Mouse (Mus musculus): ENCODE data around the gene Pxk.

Gene Pxk

GRCm38 (mm10) chr14:8145594-8146558, 47.9 kb downstream of the Pxk start:
- no peak for DNase-seq (ENCODE audit: inconsistent age in 2 of 2, low spot score in 1 of 2)

- DNase-seq (ENCODE audit: inconsistent age in 2 of 2, low spot score in 1 of 2) = no peak
Observed at GRCm38 (mm10) chr14:8146611-8147223, 48.7 kb downstream of the Pxk start.

- no peak for DNase-seq (ENCODE audit: inconsistent age in 2 of 2, low spot score in 1 of 2)
Observed at GRCm38 (mm10) chr14:8148842-8149241, 50.8 kb downstream of the Pxk start.

GRCm38 (mm10) chr14:8151757-8152156, 53.7 kb downstream of the Pxk start:
- DNase-seq (ENCODE audit: inconsistent age in 2 of 2, low spot score in 1 of 2) = no peak

GRCm38 (mm10) chr14:8154072-8154471, 56.1 kb downstream of the Pxk start:
- DNase-seq (ENCODE audit: inconsistent age in 2 of 2, low spot score in 1 of 2) = peak; percentile 35 to 45

GRCm38 (mm10) chr14:8156947-8157346, 58.9 kb downstream of the Pxk start:
- DNase-seq (ENCODE audit: inconsistent age in 2 of 2, low spot score in 1 of 2) = peak in 1 of 2 experiments; percentile 40

GRCm38 (mm10) chr14:8158721-8159120, 60.7 kb downstream of the Pxk start:
- peak; percentile 43 to 68 for DNase-seq (ENCODE audit: inconsistent age in 2 of 2, low spot score in 1 of 2)

- peak in 1 of 2 experiments; percentile 72 for DNase-seq (ENCODE audit: inconsistent age in 2 of 2, low spot score in 1 of 2)
Observed at GRCm38 (mm10) chr14:8159141-8159540, 61.1 kb downstream of the Pxk start.

GRCm38 (mm10) chr14:8161777-8162176, 63.8 kb downstream of the Pxk start:
- peak in 1 of 2 experiments; percentile 64 for DNase-seq (ENCODE audit: inconsistent age in 2 of 2, low spot score in 1 of 2)

GRCm38 (mm10) chr14:8164463-8164862, 66.5 kb downstream of the Pxk start:
- DNase-seq (ENCODE audit: inconsistent age in 2 of 2, low spot score in 1 of 2) = no peak

- peak; percentile 100 for DNase-seq (ENCODE audit: inconsistent age in 2 of 2, low spot score in 1 of 2)
Observed at GRCm38 (mm10) chr14:8172507-8173410, 74.7 kb downstream of the Pxk start, which contains the start of gene Pdhb. Pdhb (minus strand) TSS chr14:8173025.

GRCm38 (mm10) chr14:8173542-8174250, 75.7 kb downstream of the Pxk start:
- DNase-seq (ENCODE audit: inconsistent age in 2 of 2, low spot score in 1 of 2) = peak; percentile 34 to 44

- DNase-seq (ENCODE audit: inconsistent age in 2 of 2, low spot score in 1 of 2) = peak in 1 of 2 experiments; percentile 70
Observed at GRCm38 (mm10) chr14:8174634-8175033, 76.6 kb downstream of the Pxk start.

- peak in 1 of 2 experiments; percentile 63 for DNase-seq (ENCODE audit: inconsistent age in 2 of 2, low spot score in 1 of 2)
Observed at GRCm38 (mm10) chr14:8176251-8176650, 78.2 kb downstream of the Pxk start.

GRCm38 (mm10) chr14:8180371-8181035, 82.5 kb downstream of the Pxk start:
- DNase-seq (ENCODE audit: inconsistent age in 2 of 2, low spot score in 1 of 2) = no peak

- DNase-seq (ENCODE audit: inconsistent age in 2 of 2, low spot score in 1 of 2) = no peak
Observed at GRCm38 (mm10) chr14:8183330-8183729, 85.3 kb downstream of the Pxk start.

GRCm38 (mm10) chr14:8186278-8187045, 88.5 kb downstream of the Pxk start:
- peak; percentile 73 to 81 for DNase-seq (ENCODE audit: inconsistent age in 2 of 2, low spot score in 1 of 2)

GRCm38 (mm10) chr14:8190556-8190955, 92.5 kb downstream of the Pxk start:
- DNase-seq (ENCODE audit: inconsistent age in 2 of 2, low spot score in 1 of 2) = no peak

Measured in adrenal gland, adult (tissue).